Mouse (Mus musculus): ENCODE data around the gene Phkg2. TPM values are rescaled to one million over a fixed set of nuclear protein-coding genes. Genes with fewer than 3 reads are reported as not detected.

The Phkg2 gene
- total and polyA plus RNA-seq, 2 experiments: 20.1 to 40.5 TPM

DNA sequence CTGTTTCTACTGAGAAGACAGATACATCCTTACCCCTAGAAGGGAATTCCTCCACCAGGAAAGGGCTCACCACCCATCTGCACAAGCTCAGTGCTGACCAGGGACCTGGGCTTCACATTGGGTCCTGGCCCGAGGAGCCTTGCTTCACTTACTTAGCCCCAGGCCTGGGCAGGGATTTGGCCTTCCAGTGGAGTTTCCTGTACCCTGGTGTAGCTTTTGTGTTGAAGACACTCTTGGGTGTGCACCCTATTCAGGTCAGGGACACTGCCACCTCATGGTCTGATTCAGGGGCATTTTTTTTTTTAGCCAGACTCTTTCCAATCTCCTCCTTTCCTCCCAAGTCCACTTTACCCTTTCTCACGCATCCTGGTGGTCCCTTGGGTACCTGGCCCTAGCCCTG, 29.8 kb downstream of the Phkg2 start:
- TF ChIP-seq CTCF (IDR thresholded peaks at IDR 0.05; ENCODE audit: low read depth, low read length): no peak
- peaks cover 11% of the 10 kb centered on the region; the same call in 1 of the 2 replicates for H3K36me3 ChIP-seq (ENCODE audit: control insufficient read depth, insufficient read depth, low read length)
- no peaks in the 10 kb centered on the region for H3K27me3 ChIP-seq (ENCODE audit: control insufficient read depth, insufficient read depth, low read length)
- WGBS: 96% methylated on average over 2 of the region's 2 CpGs
- no peak overlapping the region for H3K9ac ChIP-seq (ENCODE audit: low read depth, low read length)
- H3K4me1 ChIP-seq (ENCODE audit: control insufficient read depth, insufficient read depth, low read length): no peaks in the 10 kb centered on the region
- no peak for DNase-seq (ENCODE audit: extremely low read depth, low read depth, low spot score)
- no peak overlapping the region for H3K27ac ChIP-seq (replicated peaks; ENCODE audit: insufficient read depth, low read depth, low read length)
- H3K4me3 ChIP-seq (ENCODE audit: insufficient read depth, low read depth, low read length): no peak overlapping the region
- no peaks in the 10 kb centered on the region for H3K79me2 ChIP-seq (ENCODE audit: control insufficient read depth, insufficient read depth, low read length)

DNA sequence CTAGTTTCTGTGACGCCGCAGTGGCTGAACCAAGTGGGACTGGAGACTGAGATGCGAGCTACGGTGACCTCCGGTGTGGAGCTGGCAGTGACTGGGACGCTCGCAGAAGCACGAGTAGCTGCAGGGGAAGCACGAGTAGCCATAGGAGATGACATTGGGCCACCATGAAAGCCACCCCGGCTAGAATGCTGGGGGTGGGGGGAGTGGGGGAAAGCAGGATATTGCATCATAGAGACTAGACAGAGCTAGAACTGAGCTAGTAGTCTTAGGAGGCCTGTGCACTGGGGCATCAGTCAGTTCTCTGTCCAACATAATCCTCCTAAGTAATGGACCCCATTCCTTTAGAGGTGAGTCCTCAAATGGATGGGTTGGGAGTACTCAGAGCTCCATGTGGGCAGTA, 31.1 kb downstream of the Phkg2 start:
- H3K79me2 ChIP-seq (ENCODE audit: control insufficient read depth, insufficient read depth, low read length): no peaks in the 10 kb centered on the region
- H3K4me3 ChIP-seq (ENCODE audit: insufficient read depth, low read depth, low read length): no peak overlapping the region
- H3K9ac ChIP-seq (ENCODE audit: low read depth, low read length): no peak overlapping the region
- no peak overlapping the region for H3K27ac ChIP-seq (replicated peaks; ENCODE audit: insufficient read depth, low read depth, low read length)
- H3K27me3 ChIP-seq (ENCODE audit: control insufficient read depth, insufficient read depth, low read length): no peaks in the 10 kb centered on the region
- H3K4me1 ChIP-seq (ENCODE audit: control insufficient read depth, insufficient read depth, low read length): no peaks in the 10 kb centered on the region
- TF ChIP-seq CTCF (IDR thresholded peaks at IDR 0.05; ENCODE audit: low read depth, low read length) (no peak), POLR2A (IDR thresholded peaks at IDR 0.05; ENCODE audit: extremely low read depth, insufficient read depth, low read length) (no peak)
- peaks cover 2% of the 10 kb centered on the region; the same call in 1 of the 2 replicates for H3K36me3 ChIP-seq (ENCODE audit: control insufficient read depth, insufficient read depth, low read length)
- 87% methylated on average over 10 of the region's 10 CpGs for WGBS
- no peak for DNase-seq (ENCODE audit: extremely low read depth, low read depth, low spot score)

DNA sequence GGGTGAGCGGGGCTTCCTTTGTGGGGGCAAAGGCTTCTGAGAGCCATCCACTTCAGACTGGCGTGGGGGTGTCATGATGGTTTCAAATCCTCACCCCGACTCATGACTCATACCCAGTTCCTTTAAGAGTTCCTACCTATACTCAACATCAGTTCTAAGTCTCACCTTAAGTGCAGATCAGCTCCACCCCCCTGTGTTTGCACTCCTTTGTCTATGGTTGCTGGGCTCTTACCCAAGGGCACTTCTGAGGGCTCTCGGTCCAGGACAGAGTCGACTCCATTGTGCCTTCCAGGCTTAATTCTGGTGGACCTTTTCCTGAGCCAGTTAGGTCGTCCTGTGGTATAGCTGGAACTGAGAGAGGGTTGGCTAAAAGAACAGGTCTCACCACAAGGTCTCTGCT, 34.0 kb downstream of the Phkg2 start:
- Histone ChIP-seq H3K79me2 (ENCODE audit: control insufficient read depth, insufficient read depth, low read length) (no peaks in the 10 kb centered on the region), H3K4me3 (ENCODE audit: insufficient read depth, low read depth, low read length) (no peak overlapping the region), H3K9ac (ENCODE audit: low read depth, low read length) (no peak overlapping the region), H3K27ac (replicated peaks; ENCODE audit: insufficient read depth, low read depth, low read length) (no peak overlapping the region), H3K36me3 (ENCODE audit: control insufficient read depth, insufficient read depth, low read length) (peaks cover 2% of the 10 kb centered on the region; the same call in 1 of the 2 replicates), H3K4me1 (ENCODE audit: control insufficient read depth, insufficient read depth, low read length) (no peaks in the 10 kb centered on the region), H3K27me3 (ENCODE audit: control insufficient read depth, insufficient read depth, low read length) (no peaks in the 10 kb centered on the region)
- DNase-seq (ENCODE audit: extremely low read depth, low read depth, low spot score): no peak
- TF ChIP-seq CTCF (IDR thresholded peaks at IDR 0.05; ENCODE audit: low read depth, low read length) (no peak), POLR2A (IDR thresholded peaks at IDR 0.05; ENCODE audit: extremely low read depth, insufficient read depth, low read length) (no peak)
- 85% methylated on average over 6 of the region's 6 CpGs for WGBS

DNA sequence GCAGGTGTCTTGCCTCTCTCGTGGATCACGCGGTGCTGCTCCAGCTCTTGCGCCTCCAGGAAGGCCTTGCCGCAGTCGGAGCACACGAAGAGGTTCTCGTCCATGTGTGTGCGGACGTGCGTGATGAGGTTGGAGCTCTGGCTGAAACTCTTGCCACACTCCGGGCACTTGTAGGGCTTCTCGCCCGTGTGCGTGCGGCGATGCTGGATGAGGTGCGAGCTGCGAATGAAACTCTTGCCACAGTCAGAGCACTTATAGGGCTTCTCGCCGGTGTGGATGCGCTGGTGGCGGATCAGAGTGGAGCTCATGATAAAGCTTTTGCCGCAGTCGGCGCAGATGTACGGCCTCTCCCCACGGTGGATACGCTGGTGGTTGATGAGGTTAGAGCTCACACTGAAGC, 37.9 kb downstream of the Phkg2 start:
- Histone ChIP-seq H3K4me3 (ENCODE audit: insufficient read depth, low read depth, low read length) (no peak overlapping the region), H3K36me3 (ENCODE audit: control insufficient read depth, insufficient read depth, low read length) (no peaks in the 10 kb centered on the region; the same call in 1 of the 2 replicates), H3K27ac (replicated peaks; ENCODE audit: insufficient read depth, low read depth, low read length) (no peak overlapping the region), H3K9ac (ENCODE audit: low read depth, low read length) (no peak overlapping the region), H3K4me1 (ENCODE audit: control insufficient read depth, insufficient read depth, low read length) (peaks cover 3% of the 10 kb centered on the region; the same call in 1 of the 2 replicates), H3K79me2 (ENCODE audit: control insufficient read depth, insufficient read depth, low read length) (0 out of 2 replicates have a peak, but pooled peaks cover 3% of the 10 kb centered on the region), H3K27me3 (ENCODE audit: control insufficient read depth, insufficient read depth, low read length) (no peaks in the 10 kb centered on the region)
- DNase-seq (ENCODE audit: extremely low read depth, low read depth, low spot score): no peak
- WGBS: 96% methylated on average over 29 of the region's 29 CpGs
- no peak for TF ChIP-seq POLR2A (IDR thresholded peaks at IDR 0.05; ENCODE audit: extremely low read depth, insufficient read depth, low read length)
- no peak for TF ChIP-seq CTCF (IDR thresholded peaks at IDR 0.05; ENCODE audit: low read depth, low read length)

DNA sequence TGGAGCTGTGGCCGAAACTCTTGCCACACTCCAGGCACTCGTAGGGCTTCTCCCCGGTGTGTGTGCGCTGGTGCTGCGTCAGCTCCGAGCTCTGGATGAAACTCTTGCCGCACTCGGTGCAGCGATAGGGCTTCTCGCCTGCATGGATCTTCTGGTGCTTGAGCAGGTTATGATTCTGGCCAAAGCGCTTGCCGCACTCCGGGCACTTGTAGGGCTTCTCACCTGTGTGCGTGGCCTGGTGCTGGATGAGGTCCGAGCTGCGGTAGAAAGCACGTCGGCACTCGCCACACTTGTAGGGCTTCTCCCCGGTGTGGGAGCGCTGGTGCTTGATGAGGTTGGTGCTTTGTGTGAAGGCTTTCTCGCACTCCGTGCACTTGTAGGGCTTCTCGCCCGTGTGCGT, 38.4 kb downstream of the Phkg2 start:
- TF ChIP-seq CTCF (IDR thresholded peaks at IDR 0.05; ENCODE audit: low read depth, low read length) (no peak), POLR2A (IDR thresholded peaks at IDR 0.05; ENCODE audit: extremely low read depth, insufficient read depth, low read length) (no peak)
- 98% methylated on average over 26 of the region's 26 CpGs for WGBS
- H3K4me3 ChIP-seq (ENCODE audit: insufficient read depth, low read depth, low read length): no peak overlapping the region

GRCm38 (mm10) chr7:127613501-127613900, 40.4 kb downstream of the Phkg2 start:
- TF ChIP-seq POLR2A (IDR thresholded peaks at IDR 0.05; ENCODE audit: extremely low read depth, insufficient read depth, low read length) (no peak), CTCF (IDR thresholded peaks at IDR 0.05; ENCODE audit: low read depth, low read length) (no peak)
- Histone ChIP-seq H3K9ac (ENCODE audit: low read depth, low read length) (no peak overlapping the region), H3K4me1 (ENCODE audit: control insufficient read depth, insufficient read depth, low read length) (peaks cover 3% of the 10 kb centered on the region; the same call in 1 of the 2 replicates), H3K27ac (replicated peaks; ENCODE audit: insufficient read depth, low read depth, low read length) (no peak overlapping the region), H3K79me2 (ENCODE audit: control insufficient read depth, insufficient read depth, low read length) (0 out of 2 replicates have a peak, but pooled peaks cover 3% of the 10 kb centered on the region), H3K27me3 (ENCODE audit: control insufficient read depth, insufficient read depth, low read length) (no peaks in the 10 kb centered on the region), H3K4me3 (ENCODE audit: insufficient read depth, low read depth, low read length) (no peak overlapping the region), H3K36me3 (ENCODE audit: control insufficient read depth, insufficient read depth, low read length) (no peaks in the 10 kb centered on the region; the same call in 1 of the 2 replicates)
- 85% methylated on average over 8 of the region's 8 CpGs for WGBS
- DNase-seq (ENCODE audit: extremely low read depth, low read depth, low spot score): no peak

More for the DNA sequence above, 38.4 kb downstream of the Phkg2 start:
- Histone ChIP-seq H3K36me3 (ENCODE audit: control insufficient read depth, insufficient read depth, low read length) (no peaks in the 10 kb centered on the region; the same call in 1 of the 2 replicates), H3K4me1 (ENCODE audit: control insufficient read depth, insufficient read depth, low read length) (peaks cover 3% of the 10 kb centered on the region; the same call in 1 of the 2 replicates), H3K27me3 (ENCODE audit: control insufficient read depth, insufficient read depth, low read length) (no peaks in the 10 kb centered on the region), H3K9ac (ENCODE audit: low read depth, low read length) (no peak overlapping the region), H3K79me2 (ENCODE audit: control insufficient read depth, insufficient read depth, low read length) (0 out of 2 replicates have a peak, but pooled peaks cover 3% of the 10 kb centered on the region), H3K27ac (replicated peaks; ENCODE audit: insufficient read depth, low read depth, low read length) (no peak overlapping the region)
- no peak for DNase-seq (ENCODE audit: extremely low read depth, low read depth, low spot score)
